Mouse (Mus musculus): ENCODE data around the gene Cldn6. TPM values are rescaled to one million over a fixed set of nuclear protein-coding genes. Genes with fewer than 3 reads are reported as not detected.

Gene Cldn6
- polyA plus RNA-seq, 1 experiment from 2014 or later, result 9.7 TPM

DNA sequence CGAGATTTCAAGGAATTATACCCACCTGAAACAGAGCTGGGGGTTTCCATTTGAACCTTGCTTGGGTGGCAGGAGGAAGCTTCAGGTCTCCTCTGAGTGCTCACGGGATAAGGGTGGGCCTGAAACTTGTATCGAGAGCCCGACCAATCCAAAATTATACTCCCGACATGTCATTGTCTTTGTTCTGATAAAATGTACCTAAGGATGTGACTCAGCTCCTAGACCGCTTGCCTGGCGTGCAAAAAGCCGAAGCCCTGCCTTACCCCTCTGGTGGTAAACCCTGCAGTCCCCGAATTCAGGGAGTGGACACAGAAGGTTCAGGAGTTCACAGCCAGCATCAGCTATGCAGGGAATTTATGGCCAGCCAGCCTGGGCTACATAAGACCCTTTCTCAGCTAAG, 1.3 kb downstream of the Cldn6 start:
- WGBS, result 81% methylated on average over 9 of the region's 9 CpGs

GRCm38 (mm10) chr17:23681086-23681485, 2.0 kb downstream of the Cldn6 start:
- no peak for ATAC-seq (replicated peaks; ENCODE audit: low FRiP score)
- WGBS, result 82% methylated on average over 10 of the region's 10 CpGs
- DNase-seq (ENCODE audit: low spot score), result no peak
- Histone ChIP-seq H3K4me2 (ENCODE audit: low read depth, low read length, severe bottlenecking) (no peak overlapping the region), H3K27ac (ENCODE audit: low read depth, low read length) (no peak overlapping the region), H3K9ac (ENCODE audit: low read length) (no peak overlapping the region), H3K4me3 (ENCODE audit: low read depth, low read length) (no peak overlapping the region), H3K27me3 (ENCODE audit: control insufficient read depth, insufficient read depth, low read length) (peaks cover 43% of the 10 kb centered on the region), H3K4me1 (replicated peaks; ENCODE audit: control insufficient read depth, insufficient read depth, low read length) (peaks cover 9% of the 10 kb centered on the region; the same call in 1 of the 2 replicates), H3K9me3 (ENCODE audit: control insufficient read depth, low read length) (no peaks in the 10 kb centered on the region), H3K36me3 (ENCODE audit: control insufficient read depth, insufficient read depth, low read length) (no peaks in the 10 kb centered on the region)

More for the DNA sequence above, 1.3 kb downstream of the Cldn6 start:
- peaks cover 47% of the 10 kb centered on the region for H3K27me3 ChIP-seq (ENCODE audit: control insufficient read depth, insufficient read depth, low read length)
- H3K9me3 ChIP-seq (ENCODE audit: control insufficient read depth, low read length), result no peaks in the 10 kb centered on the region
- H3K27ac ChIP-seq (ENCODE audit: low read depth, low read length), result no peak overlapping the region
- no peaks in the 10 kb centered on the region for H3K36me3 ChIP-seq (ENCODE audit: control insufficient read depth, insufficient read depth, low read length)
- H3K4me3 ChIP-seq (ENCODE audit: low read depth, low read length), result no peak overlapping the region
- ATAC-seq (replicated peaks; ENCODE audit: low FRiP score) (no peak), DNase-seq (ENCODE audit: low spot score) (no peak)
- H3K9ac ChIP-seq (ENCODE audit: low read length), result no peak overlapping the region
- peaks cover 11% of the 10 kb centered on the region; the same call in 1 of the 2 replicates for H3K4me1 ChIP-seq (replicated peaks; ENCODE audit: control insufficient read depth, insufficient read depth, low read length)
- no peak overlapping the region for H3K4me2 ChIP-seq (ENCODE audit: low read depth, low read length, severe bottlenecking)

- Histone ChIP-seq H3K4me1 (replicated peaks; ENCODE audit: control insufficient read depth, insufficient read depth, low read length) (peaks cover 7% of the 10 kb centered on the region; the same call in 1 of the 2 replicates), H3K9ac (ENCODE audit: low read length) (no peak overlapping the region), H3K4me3 (ENCODE audit: low read depth, low read length) (no peak overlapping the region), H3K27ac (ENCODE audit: low read depth, low read length) (no peak overlapping the region), H3K36me3 (ENCODE audit: control insufficient read depth, insufficient read depth, low read length) (no peaks in the 10 kb centered on the region), H3K9me3 (ENCODE audit: control insufficient read depth, low read length) (no peaks in the 10 kb centered on the region), H3K4me2 (ENCODE audit: low read depth, low read length, severe bottlenecking) (no peak overlapping the region), H3K27me3 (ENCODE audit: control insufficient read depth, insufficient read depth, low read length) (peaks cover 43% of the 10 kb centered on the region)
- WGBS, result 60% methylated on average over 4 of the region's 4 CpGs
- ATAC-seq (replicated peaks; ENCODE audit: low FRiP score), result no peak
- DNase-seq (ENCODE audit: low spot score), result no peak
These were observed 3.0 kb downstream of the Cldn6 start for GRCm38 (mm10) chr17:23682092-23682491.

DNA sequence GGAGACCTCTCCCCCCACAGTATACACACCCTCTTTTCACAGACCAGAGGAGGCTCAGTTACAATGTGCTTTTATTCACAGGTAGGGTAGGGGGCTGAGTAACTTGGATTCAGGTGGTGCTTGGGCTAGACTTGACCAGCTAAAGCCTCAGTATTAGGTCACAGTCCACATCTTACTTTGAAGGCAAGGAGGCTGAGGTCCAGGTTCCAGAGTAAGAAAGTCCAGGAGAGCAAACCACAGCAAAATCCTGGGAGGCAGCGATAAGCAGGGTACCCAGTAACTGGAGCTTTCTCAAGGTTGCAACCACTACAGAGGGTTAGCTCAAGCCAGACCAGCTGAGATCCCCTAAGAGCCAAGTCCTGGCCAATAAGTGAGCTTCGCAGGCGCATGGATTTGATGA, 3.5 kb downstream of the Cldn6 start:
- H3K9me3 ChIP-seq (ENCODE audit: control insufficient read depth, low read length), result no peaks in the 10 kb centered on the region
- no peak overlapping the region for H3K4me3 ChIP-seq (ENCODE audit: low read depth, low read length)
- no peak overlapping the region for H3K27ac ChIP-seq (ENCODE audit: low read depth, low read length)
- peaks cover 7% of the 10 kb centered on the region; the same call in 1 of the 2 replicates for H3K4me1 ChIP-seq (replicated peaks; ENCODE audit: control insufficient read depth, insufficient read depth, low read length)
- ATAC-seq (replicated peaks; ENCODE audit: low FRiP score) (no peak), DNase-seq (ENCODE audit: low spot score) (no peak)
- no peaks in the 10 kb centered on the region for H3K36me3 ChIP-seq (ENCODE audit: control insufficient read depth, insufficient read depth, low read length)
- no peak overlapping the region for H3K9ac ChIP-seq (ENCODE audit: low read length)
- WGBS, result 59% methylated on average over 3 of the region's 3 CpGs
- H3K27me3 ChIP-seq (ENCODE audit: control insufficient read depth, insufficient read depth, low read length), result peaks cover 43% of the 10 kb centered on the region
- H3K4me2 ChIP-seq (ENCODE audit: low read depth, low read length, severe bottlenecking), result no peak overlapping the region

DNA sequence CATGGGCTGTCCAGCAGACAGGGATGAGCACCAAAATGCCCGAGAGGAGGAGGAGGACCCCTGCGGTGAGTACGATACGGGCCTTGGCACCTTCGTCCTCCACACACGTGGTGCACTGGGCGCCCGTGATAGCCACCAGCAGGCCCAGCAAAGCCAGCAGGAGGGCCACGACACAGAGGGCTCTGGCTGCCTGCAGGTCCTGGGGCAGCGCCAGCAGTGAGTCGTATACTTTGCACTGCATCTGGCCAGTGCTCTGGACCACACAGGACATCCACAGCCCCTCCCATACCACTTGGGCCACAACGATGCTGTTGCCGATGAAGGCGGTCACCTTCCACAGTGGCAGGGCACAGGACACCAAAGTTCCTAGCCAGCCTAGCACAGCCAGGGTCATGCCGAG, 4.2 kb downstream of the Cldn6 start:
- Histone ChIP-seq H3K4me2 (ENCODE audit: low read depth, low read length, severe bottlenecking) (peak overlapping the region; percentile 18; the same call in 1 of the 2 replicates), H3K9ac (ENCODE audit: low read length) (no peak overlapping the region), H3K9me3 (ENCODE audit: control insufficient read depth, low read length) (no peaks in the 10 kb centered on the region), H3K27me3 (ENCODE audit: control insufficient read depth, insufficient read depth, low read length) (peaks cover 43% of the 10 kb centered on the region), H3K4me3 (ENCODE audit: low read depth, low read length) (peak overlapping the region; percentile 10; the same call in 1 of the 2 replicates), H3K27ac (ENCODE audit: low read depth, low read length) (no peak overlapping the region), H3K36me3 (ENCODE audit: control insufficient read depth, insufficient read depth, low read length) (no peaks in the 10 kb centered on the region), H3K4me1 (replicated peaks; ENCODE audit: control insufficient read depth, insufficient read depth, low read length) (peaks cover 7% of the 10 kb centered on the region; the same call in 1 of the 2 replicates)
- ATAC-seq (replicated peaks; ENCODE audit: low FRiP score) (0 out of 2 replicates have a peak, but pooled peaks have one; percentile 2), DNase-seq (ENCODE audit: low spot score) (peak; percentile 56)
- WGBS, result 23% methylated on average over 15 of the region's 15 CpGs

- Histone ChIP-seq H3K4me3 (ENCODE audit: low read depth, low read length) (peak within 1 kb of the TSS; percentile 10; the same call in 1 of the 2 replicates), H3K9ac (ENCODE audit: low read length) (no peak within 1 kb of the TSS), H3K27ac (ENCODE audit: low read depth, low read length) (no peak within 1 kb of the TSS), H3K36me3 (ENCODE audit: control insufficient read depth, insufficient read depth, low read length) (no peaks in the 10 kb centered on the region), H3K4me1 (replicated peaks; ENCODE audit: control insufficient read depth, insufficient read depth, low read length) (peaks cover 7% of the 10 kb centered on the region; the same call in 1 of the 2 replicates), H3K27me3 (ENCODE audit: control insufficient read depth, insufficient read depth, low read length) (peaks cover 36% of the 10 kb centered on the region), H3K4me2 (ENCODE audit: low read depth, low read length, severe bottlenecking) (peak within 1 kb of the TSS; percentile 18; the same call in 1 of the 2 replicates), H3K9me3 (ENCODE audit: control insufficient read depth, low read length) (no peaks in the 10 kb centered on the region)
- ATAC-seq (replicated peaks; ENCODE audit: low FRiP score), result peak; percentile 78
- 11% methylated on average over 15 of the region's 15 CpGs for WGBS
- no peak for DNase-seq (ENCODE audit: low spot score)
These were observed 5.0 kb downstream of the Cldn6 start, which contains the start of gene Cldn9 for GRCm38 (mm10) chr17:23683856-23684672. Gene Cldn9, minus strand, starts transcription at chr17:23684026.

DNA sequence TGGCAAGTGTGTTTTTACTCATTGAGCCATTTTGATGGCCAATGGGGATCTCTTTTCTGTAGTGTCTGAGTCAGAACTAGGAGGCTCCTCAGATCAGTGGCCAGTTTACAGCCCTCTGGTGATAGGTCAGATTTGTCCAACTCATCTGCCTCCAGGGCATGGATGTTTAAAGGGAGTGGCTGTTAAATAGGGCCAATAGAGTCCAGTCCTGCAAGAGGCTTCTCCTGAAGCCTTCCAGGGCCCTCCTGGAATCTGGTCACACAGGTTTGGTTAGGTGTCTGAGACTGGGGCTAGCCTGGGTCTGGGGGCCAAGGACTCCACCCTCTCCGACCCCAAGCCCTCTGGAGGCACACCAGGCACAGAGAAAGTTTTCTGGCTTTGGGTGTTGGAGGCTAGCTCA, 15.4 kb downstream of the Cldn6 start:
- whole genome bisulfite sequencing, result 75% methylated on average over 1 of the region's 1 CpGs
- H3K4me3 ChIP-seq (ENCODE audit: low read depth, low read length), result no peak overlapping the region
- no peak overlapping the region for H3K4me2 ChIP-seq (ENCODE audit: low read depth, low read length, severe bottlenecking)
- H3K4me1 ChIP-seq (replicated peaks; ENCODE audit: control insufficient read depth, insufficient read depth, low read length), result no peaks in the 10 kb centered on the region; the same call in 1 of the 2 replicates
- no peak overlapping the region for H3K9ac ChIP-seq (ENCODE audit: low read length)
- ATAC-seq (replicated peaks; ENCODE audit: low FRiP score) (no peak), DNase-seq (ENCODE audit: low spot score) (no peak)
- no peaks in the 10 kb centered on the region for H3K9me3 ChIP-seq (ENCODE audit: control insufficient read depth, low read length)
- H3K36me3 ChIP-seq (ENCODE audit: control insufficient read depth, insufficient read depth, low read length), result no peaks in the 10 kb centered on the region
- peaks cover 16% of the 10 kb centered on the region for H3K27me3 ChIP-seq (ENCODE audit: control insufficient read depth, insufficient read depth, low read length)
- no peak overlapping the region for H3K27ac ChIP-seq (ENCODE audit: low read depth, low read length)

- Histone ChIP-seq H3K36me3 (ENCODE audit: control insufficient read depth, insufficient read depth, low read length) (no peaks in the 10 kb centered on the region), H3K9ac (ENCODE audit: low read length) (no peak overlapping the region), H3K4me1 (replicated peaks; ENCODE audit: control insufficient read depth, insufficient read depth, low read length) (no peaks in the 10 kb centered on the region; the same call in 1 of the 2 replicates), H3K27me3 (ENCODE audit: control insufficient read depth, insufficient read depth, low read length) (peaks cover 27% of the 10 kb centered on the region), H3K27ac (ENCODE audit: low read depth, low read length) (no peak overlapping the region), H3K4me2 (ENCODE audit: low read depth, low read length, severe bottlenecking) (no peak overlapping the region), H3K4me3 (ENCODE audit: low read depth, low read length) (no peak overlapping the region), H3K9me3 (ENCODE audit: control insufficient read depth, low read length) (no peaks in the 10 kb centered on the region)
- ATAC-seq (replicated peaks; ENCODE audit: low FRiP score) (no peak), DNase-seq (ENCODE audit: low spot score) (no peak)
- 11% methylated on average over 3 of the region's 3 CpGs for WGBS
These were observed 16.8 kb downstream of the Cldn6 start for GRCm38 (mm10) chr17:23695801-23696200.

All from forebrain, embryonic 11.5 days (tissue).